Mouse (Mus musculus) gastrocnemius, postnatal 25 days (tissue): ENCODE measurements around the gene Larp7. TPM values are rescaled to one million over a fixed set of nuclear protein-coding genes. Genes with fewer than 3 reads are reported as not detected.
A peak's percentile ranks its signal among the peaks of the same experiment; 100 is the strongest.

Source experiments
- DNase-seq: peaks from one replicate; pipeline ENCODE4 v3.0.0; 2022
- long read RNA-seq, 2 experiments: library from polyadenylated mRNA; stranded (forward); transcript quantifications; one replicate each; pipeline ENCODE4 v2.0.0; 2021
- total RNA-seq, 2 experiments: library from RNA; stranded (reverse); gene quantifications; 1 replicate in 1 of 2; 2 replicates in 1 of 2; pipeline ENCODE4 v1.2.3; 2021

The Larp7 gene
- total RNA-seq: 1 to 10 TPM; 8.5 to 9.1 TPM
- long read RNA-seq, experiment 1, transcript Larp7-201 (13 exons, 2,121 nt): major isoform, 11 of 16 reads
- long read RNA-seq, experiment 1, partial matches to known transcripts: 4 of 16 reads
- long read RNA-seq, experiment 1, other reads (novel, unspliced or antisense): 1 of 16 reads
- long read RNA-seq, experiment 2, transcript Larp7-201 (13 exons, 2,121 nt): major isoform, 7 of 13 reads
- long read RNA-seq, experiment 2, partial matches to known transcripts: 5 of 13 reads
- long read RNA-seq, experiment 2, other reads (novel, unspliced or antisense): 1 of 13 reads

DNA sequence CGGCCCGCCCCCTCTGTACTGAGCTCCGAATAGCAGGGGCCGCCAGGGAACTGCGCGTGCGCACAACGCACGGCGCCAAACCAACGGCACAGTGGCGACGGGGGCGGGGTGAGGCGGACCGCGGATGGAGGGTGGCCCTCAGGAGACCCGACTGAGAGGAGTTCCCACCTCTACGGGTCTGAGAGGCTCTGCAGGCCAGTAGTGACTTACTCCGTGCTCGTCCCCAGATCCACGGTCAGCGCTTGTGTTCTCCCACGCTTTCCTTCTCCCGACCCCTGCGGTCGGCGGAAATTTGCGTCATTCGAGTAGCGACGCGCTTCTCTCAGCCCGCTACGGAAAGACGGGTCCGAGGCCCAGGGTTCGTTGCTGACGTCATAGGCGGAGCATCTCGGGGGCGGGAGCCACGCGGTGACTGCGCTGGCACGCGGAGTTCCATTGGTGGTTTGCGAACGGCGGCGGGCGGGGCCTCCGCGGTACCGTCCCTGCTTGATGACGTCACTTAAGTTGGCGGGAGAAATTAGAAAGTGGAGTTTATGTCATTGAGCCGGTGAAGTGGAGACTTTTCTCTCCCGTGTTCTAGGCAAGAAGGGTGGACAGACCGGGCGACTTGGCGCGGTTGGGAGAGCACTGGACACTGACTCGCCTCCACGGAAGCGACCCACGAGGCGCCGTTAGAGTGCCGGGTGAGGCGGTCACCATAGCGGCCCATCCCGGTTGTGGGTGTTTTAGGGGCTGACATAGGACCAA lies at the start of gene Larp7, which contains the start of gene Zgrf1:
Gene Larp7 (minus strand): TSS at position 377 of the 747 bp plus-strand sequence.
Gene Zgrf1 (plus strand): TSS at position 517 of the 747 bp plus-strand sequence.
- DNase-seq: peak; percentile 97

DNA sequence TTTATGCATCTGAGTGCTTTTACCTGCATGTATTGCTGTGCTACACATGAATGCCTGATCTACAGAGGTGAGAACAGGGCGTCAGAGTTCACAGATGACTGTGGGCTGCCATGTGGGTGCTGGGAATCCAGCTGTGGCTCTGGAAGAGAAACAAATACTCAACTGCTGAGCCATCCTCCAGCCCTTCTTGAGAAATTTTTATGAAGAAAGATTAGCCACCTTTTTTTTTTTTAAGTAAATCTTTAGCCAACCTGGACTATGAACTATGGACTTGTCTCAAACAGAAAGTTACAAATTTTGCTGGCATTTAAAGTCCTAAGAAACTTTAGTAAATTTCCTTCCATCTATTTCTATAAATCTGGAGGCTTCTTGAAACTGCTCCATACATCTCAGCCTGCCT lies 44.0 kb upstream of the Larp7 start:
- no peak for DNase-seq

DNA sequence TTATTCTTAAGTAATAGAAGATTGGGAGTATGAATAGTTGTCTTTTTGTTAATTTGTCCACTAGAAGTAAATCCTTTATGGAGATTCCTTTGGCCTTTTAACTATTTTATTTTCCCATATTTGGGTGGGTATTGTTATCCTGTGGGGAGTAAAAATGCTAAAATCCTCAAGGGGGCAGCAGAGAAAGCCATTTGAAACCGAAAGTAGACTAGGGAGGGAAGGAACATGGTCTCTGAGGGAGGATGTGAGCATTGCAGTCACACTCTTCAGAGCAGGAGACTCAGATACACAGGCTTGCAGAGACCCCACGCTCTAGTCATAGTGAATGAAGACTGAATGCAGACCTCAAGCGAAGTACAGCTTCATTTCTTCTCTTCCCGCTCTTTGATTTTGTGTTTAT lies 19.4 kb upstream of the Larp7 start:
- no peak for DNase-seq

DNA sequence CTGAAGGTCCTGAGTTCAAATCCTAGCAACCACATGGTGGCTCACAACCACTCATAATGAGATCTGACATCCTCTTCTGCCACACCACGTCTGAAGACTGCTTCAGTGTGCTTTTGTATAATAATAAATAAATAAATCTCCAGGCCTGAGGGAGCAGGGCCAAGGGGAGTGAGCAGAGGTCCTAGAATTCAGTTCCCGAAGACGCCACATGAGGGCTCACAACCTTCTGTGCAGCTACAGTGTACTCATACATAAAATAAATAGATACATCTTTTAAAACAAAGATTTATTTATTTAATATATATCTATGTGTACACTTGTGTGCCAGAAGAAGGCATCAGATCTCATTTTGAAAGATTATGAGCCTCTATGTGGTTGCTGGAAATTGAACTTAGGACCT lies 12.0 kb upstream of the Larp7 start:
- no peak for DNase-seq

DNA sequence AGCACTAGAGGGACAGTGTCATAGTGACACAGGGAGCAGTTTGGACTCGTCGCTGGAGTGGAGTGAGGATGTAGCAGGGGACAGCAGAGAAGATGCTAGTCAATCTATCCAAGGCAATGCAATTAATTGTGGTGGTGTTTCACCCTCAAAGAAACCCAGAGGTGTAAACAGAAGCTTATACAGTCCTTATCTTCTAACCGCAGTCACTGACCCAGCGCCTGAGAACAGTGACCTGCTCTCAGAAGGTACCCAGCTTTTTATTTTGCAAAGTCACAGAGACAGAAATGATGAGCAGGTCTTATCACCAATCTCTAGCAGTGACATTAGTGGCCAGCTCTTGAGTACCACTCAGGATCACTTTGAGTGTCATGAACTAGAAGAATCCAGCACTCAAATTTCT lies 9.8 kb upstream of the Larp7 start:
- DNase-seq: no peak

DNA sequence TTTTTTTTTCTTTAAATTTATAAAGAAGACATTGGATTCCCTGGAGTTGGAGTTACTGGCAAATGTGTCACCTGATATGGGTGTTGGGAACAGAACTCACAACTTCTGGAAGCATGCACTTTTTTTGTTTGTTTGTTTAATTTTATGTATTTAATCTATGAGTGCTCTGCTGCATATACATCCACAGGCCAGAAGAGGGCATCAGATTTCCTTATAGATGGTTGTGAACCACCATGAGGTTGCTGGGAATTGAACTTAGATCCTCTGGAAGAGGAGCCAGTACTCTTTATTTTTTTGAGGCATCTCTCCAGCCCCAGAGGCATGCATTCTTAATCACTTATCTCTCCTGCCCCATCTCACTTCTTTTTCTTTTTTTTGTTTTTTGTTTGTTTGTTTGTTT lies 5.1 kb upstream of the Larp7 start:
- DNase-seq: no peak

DNA sequence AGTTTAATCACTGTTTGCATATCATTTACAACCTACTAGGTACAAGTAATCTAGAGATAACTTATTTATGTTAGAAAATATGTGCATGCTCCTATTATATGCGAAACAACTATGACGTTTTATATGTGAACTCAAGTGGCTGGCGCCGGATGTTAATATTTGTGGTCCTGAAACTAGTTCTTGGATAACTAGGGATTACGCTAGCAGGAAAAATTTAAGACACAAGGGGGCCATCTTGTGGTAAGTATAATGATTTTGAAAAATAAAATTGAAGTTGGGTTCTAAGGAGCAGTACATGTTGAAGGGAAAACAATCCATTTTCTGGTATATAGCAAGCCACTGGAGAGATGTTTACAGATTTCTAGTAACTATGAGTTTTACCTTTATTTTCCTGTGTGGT lies 1.6 kb upstream of the Larp7 start:
- no peak for DNase-seq

DNA sequence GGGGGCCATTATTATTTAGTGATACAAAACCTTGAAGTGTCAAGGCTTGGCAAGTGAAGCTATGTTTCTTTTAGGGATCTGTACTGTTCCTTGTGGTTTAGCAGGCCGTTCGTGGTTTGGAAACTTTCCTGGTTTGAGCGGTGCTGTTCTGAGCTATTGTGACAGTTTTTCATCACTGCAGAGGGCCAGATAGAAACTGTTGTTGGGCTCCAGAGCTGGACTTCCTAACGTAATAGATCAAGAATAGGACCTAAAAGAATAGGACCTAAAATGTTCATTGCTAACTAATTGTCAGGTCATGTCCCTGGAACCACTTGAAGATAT lies 533 bp upstream of the Larp7 start:
- no peak for DNase-seq

DNA sequence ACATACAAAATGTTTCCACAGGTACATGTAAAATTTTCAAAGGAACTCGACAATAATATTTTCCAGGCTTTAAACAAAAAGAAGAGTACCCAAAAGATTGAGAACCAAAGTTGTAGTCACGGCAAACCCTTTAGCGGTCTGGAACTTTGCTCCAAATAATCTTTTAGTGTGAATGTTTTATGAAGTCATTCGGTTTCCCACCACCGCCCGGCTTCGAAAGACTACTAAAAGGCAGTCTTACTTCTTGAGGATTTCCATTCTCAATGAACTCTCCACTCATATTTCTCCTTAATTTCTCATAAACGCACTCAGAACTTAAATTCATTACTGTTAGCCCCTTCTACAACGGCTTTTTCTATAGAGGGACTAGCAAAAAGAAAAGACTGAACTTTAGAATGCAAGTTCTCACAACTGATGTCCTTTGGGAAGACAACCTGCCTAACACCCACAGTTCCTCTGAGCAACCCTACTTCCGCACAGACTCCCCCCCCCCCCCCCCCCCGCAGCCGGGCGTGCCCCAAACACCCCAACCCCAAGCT lies 646 bp downstream of the Larp7 start:
- no peak for DNase-seq

DNA sequence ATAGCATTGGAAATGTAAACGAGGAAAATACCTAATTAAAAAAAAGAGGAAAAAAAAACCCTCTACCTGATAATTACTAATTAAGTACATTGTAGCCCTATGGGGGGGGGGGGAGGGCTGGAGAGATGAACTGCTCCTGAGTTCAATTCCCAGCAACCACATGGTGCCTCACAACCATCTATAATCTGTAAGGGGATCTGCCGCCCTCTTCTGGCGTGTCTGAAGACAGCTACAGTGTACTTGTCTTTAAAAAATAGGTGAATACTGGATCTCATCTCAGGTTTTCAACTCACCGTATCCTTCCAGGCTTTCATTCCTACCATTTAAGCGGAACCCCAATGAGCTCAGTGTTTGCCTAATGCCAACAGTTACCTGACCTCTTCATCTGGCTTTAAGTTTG lies 5.3 kb downstream of the Larp7 start:
- no peak for DNase-seq

DNA sequence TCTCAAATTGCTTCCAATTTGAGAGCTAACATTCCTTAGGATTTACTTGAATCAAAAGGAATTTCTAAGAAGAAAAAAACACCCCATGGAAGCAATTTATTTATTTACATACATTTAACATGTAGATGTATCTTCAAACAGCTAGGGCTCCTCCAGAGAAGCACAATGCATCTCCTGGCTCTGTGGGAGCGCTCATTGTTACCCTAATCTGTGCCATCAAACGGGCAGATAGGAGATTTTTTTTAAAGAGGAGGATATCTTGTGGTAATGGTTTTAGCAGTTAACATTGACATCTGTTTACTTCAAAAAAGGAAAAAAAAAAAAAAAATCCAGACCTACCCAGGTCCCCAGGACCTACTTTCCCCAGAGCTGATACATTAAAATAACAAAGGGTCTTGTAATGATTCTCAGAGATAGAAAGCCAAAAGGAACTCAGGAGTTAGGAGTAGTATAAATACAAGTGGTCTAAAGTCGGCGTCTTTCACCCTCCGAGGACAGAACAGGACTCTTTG lies 8.5 kb downstream of the Larp7 start:
- DNase-seq: no peak

DNA sequence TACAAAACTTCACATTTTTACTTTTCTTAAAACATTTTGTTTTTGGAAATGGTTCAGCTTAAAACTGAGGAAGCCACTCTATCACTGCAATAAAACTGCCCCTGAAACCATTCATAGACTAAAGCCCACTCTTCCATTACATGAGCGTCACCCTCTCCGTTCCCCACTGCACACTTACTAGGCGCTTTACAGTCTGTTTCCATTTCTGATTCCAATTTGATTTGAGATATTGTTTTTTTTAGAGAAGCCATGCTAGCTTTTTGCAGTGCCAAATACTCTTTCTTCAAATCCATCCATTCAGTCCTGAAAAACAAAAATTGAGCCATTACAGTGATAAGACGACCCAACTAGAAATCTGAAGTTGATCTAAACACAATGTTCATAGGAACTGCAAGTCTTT lies 9.2 kb downstream of the Larp7 start:
- no peak for DNase-seq

DNA sequence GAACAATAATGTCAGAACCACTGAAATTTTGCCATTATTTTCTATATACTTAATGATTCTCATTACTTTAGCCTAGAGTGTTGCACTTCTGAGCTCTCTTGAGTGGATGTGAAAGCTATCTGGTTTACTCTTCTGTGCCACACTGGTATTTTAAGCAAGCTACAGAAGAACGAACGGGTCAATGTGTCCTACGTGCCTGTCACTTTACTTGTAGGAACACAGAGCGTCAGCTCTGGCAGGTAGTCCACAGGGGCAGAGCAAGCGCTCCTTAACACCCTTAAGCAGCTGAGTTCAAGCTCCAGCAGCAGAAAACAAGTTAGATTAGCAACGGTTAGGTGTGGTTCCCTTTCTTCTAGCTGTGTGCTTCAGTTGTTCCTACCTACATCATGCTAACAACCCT lies 14.0 kb downstream of the Larp7 start:
- DNase-seq: no peak

DNA sequence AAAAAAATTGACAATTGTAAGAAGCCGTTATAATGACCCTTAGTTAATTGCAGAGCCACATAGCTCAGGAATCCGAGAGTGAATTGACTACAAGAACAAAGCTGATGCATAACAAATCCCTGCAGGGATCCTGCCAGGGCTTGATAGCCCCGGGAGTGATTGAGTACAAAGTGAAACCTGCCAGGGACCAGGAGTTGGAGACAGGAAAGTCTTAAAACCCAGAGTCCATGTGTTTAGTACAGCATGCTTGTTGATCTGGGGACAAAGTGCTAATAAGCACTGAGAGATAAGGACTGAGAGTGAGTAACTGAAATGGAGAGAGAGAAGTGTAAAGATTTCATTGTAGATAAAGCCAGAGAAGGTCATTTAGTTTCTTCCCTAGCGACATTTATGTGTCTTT lies 22.9 kb downstream of the Larp7 start:
- DNase-seq: no peak

DNA sequence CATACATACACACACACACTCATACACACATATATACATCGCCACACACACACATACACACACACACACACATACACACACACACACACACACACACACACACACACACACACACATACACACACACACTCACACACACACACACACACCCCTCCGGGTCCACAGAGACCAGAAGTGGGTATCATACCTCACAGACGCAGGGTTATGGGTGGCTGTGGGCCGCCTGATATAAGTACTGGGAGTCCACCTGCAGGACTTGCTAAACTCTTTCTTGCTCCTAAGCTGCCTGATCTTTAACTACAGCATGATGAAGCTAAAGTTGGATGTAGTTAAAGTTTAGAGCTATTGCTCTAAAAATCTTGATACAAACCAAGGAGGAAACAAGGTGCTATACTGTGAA lies 23.3 kb downstream of the Larp7 start:
- DNase-seq: no peak

DNA sequence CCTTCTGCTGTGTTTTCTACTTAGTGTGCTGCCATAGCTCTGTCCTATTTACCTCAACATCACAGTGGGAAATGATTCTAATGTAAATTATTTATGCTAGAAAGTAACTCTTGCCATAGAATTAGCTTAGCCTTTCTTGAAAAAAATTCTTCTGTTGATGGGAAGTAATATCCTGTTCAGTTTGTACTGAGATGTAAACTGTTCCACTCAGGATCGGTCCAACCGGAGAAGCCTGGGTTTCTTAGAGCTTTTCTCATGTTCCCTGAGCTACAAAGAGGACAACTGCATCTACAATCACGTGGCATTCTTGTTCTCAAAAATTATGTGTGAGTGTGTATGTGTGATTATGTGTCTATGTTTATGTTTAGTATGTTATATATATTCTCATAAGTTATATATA lies 23.9 kb downstream of the Larp7 start:
- DNase-seq: no peak

DNA sequence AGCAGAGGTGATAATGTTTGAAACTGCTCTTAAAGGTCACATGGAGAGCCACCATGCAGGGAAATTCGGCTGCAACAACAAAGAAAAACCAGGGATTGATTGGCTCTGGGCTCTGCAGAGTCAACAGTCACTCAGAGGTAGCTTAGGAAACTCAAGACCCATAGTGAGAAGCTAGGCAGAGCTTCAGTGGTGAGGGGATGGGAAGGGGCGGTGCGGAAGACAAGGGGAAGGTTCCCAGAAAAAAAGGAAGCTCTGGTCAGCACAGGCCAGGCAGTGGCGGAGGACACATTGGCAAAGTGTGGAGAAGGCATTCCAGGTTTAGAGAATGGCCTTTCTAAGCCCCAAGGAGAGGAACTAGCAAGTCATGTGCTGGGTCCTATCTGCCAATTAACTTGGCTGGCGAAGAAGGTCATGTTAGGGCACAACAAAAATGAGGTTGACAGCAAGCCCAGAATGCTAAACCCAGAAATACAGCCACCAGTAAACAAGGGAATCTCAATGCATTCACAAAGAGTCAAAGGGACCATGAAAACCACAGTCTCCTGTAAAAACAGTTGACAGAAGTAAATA lies 25.6 kb downstream of the Larp7 start:
- peak; percentile 23 for DNase-seq

DNA sequence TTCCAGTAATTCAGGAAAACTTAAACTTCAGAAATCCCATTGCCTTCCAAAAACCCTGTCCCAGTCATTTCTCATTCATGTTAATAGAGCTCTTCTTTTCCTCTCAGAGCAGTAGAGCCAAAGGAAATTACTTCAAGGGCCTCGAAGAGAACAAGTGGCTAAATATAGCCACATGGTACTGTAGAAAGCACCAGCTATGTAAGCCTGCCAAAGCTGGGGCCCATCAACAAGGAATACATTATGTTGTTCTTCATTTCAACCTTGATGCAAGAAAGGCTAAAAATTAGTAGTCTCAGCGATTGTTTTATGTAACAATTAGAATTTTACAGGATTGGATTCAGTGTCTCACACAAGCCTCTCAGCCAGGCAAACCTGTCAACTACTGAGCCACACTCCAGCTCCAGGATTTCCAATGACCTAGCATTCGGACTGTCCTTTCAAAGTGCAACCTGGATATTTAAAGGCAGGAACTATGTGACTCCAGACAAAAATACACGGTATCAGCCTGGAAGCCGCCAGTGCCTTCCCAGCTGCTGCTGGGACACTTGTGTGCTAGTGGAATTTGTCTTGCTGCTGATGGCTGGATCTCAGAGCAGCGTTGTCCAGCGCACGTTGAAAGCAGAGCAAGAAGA lies 27.8 kb downstream of the Larp7 start:
- peak; percentile 10 for DNase-seq

DNA sequence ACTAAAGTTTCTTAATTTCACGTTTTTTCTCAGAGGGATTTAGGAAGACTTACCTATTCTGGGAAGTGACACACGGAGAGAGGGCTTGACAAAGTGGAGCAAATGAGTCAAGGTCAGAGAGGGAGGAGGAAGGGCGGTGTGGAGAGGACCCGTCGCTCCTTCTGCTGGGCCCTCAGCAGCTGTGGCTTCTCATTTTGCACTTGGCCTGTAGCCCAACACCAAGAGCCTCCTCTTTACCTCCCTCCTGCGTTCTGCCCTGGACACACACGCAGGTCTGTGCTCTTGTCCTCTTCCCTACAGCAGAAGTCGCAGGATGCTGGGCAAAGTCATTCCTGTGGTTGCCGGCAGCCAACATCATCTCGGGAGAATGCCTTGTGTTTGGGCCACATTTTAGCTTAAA lies 32.0 kb downstream of the Larp7 start:
- DNase-seq: peak; percentile 23

DNA sequence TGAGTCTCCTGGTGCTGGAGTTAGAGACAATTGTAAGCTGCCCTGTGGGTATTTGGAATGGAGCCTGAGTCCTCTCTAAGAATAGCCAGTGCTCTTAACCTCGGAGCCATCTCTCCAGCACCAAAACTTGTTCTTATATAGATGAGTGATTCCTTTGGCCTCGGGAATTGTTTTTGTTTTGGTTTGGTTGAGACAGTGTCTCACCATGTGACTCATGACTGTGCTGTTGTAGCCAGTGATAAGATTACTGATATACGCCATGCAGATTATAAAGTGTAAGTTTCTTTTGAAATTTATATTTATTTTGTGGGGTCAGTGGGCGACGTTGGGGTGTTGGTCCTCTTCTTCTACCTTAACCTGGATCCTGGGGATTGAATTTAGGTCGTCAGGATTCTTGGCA lies 32.8 kb downstream of the Larp7 start:
- no peak for DNase-seq

DNA sequence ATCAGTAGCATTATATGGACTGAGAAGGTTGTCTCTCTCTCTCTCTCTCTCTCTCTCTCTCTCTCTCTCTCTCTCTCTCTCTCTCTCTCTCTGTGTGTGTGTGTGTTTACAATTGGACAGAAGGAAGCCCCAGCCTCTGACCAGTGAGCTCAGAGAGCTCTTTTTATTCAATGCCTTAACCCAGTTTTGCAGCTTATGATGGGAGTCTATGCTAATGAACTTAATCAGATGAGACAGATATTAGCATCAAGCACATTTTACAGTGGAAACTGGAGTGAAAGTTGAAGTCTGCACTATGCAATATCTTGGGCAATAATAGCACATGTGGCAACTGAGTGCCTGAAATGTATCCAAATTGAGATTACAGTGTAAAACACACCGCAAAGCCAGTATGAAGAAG lies 37.9 kb downstream of the Larp7 start:
- DNase-seq: no peak

DNA sequence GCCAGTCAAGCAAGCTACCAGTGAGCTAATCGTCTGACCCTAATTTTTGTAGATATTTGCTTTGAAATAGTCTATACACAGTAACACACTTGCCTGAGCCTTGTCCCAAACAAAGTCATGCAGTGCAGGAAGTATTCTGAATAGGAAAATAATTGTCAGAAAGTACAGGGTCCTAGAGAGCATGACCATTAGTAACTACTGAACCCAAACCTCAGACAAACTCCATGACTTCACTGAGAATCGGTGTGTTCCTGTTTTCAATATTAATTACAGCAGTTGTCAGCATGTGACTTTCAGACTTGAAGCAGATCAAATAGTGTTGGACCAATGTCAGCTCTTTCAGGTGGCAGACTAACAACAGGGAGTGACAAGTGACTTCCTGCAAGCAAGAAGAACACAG lies 39.5 kb downstream of the Larp7 start:
- no peak for DNase-seq

DNA sequence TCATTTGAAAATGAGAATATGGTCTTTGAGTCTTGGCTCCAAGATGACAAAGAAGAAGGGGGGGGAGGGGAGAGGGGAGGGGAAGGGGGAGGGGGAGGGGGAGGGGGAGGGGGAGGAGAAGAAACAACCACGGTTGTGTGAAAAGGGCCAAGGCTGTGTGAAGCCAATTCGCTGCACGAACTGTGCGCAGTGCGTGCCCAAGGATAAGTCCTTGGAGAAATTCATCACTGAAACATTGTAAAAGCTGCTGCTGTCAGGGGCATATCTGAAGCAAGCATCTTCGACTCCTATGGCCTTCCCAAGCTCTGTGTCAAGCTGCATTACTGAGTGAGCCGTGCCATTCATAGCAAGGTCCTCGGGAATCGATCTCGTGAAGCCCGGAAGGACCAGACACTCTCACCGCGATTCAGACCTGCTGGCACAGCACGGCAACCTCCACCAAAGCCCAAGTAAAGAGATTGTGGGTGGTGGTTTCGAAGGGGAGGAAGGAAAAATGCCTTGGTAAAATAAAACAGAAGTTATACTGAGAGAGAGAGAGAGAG lies 40.3 kb downstream of the Larp7 start:
- DNase-seq: no peak
